Mouse (Mus musculus): ENCODE measurements around the gene Gas7.

The Gas7 gene

DNA sequence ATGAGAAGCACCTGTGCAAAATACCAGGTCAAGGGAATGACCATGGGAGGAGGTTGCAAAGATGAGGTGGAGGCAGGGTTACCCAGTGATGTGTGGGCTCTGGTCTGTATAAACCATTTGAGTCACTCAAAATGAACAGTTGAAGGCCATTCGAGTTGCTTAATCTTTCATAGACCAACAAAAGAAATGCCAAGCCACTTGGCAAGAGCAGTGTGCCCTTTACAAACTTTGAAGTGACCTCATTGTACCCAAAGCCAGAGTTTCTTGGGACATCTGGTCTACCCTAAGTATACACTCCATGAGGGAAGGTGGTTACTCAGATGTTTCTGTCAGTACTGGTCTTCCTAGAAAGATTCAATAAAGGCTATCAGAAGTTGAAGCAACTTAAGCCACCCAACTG, 80.5 kb downstream of the Gas7 start:
- DNase-seq (ENCODE audit: low spot score) = no peak

DNA sequence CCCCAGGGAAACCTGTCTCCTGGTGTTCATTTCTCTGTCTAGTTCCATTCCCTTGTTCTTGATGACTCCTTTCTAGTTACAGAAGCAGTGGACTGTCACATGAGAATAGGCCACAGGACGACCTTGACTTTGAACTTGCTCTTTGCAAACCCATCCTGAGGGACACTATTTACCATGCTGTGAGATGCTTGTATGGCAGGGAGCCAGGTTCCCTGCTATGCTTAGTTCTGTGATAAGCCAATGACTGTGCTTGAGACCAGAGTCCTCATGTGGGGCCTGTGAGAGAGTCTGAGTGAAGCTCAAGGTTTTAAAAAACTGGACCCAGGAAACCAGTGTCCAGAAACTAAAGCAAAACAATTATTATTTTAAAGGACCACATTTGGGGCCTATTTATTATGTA, 81.2 kb downstream of the Gas7 start:
- no peak for DNase-seq (ENCODE audit: low spot score)

DNA sequence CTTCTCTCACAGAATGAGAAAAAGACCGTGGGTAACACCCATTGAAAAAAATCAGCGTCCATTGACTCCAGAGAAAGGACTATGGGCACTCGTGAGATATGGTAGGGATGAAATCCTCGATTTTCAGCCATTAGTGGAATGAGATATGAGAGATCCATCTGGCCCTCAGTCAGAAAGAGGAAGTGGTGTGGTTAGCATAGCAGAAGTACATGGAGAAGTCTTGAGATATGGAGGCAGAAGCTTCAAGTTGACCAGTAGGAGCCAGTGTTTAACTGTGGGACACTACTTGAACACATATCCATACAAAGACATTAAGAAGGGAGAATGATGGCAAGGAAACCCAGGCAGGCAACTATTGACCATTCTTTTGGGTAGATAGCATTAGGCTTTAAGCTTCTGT, 82.1 kb downstream of the Gas7 start:
- no peak for DNase-seq (ENCODE audit: low spot score)

GRCm38 (mm10) chr11:67538557-67538956, 83.3 kb downstream of the Gas7 start:
- DNase-seq (ENCODE audit: low spot score) = no peak

DNA sequence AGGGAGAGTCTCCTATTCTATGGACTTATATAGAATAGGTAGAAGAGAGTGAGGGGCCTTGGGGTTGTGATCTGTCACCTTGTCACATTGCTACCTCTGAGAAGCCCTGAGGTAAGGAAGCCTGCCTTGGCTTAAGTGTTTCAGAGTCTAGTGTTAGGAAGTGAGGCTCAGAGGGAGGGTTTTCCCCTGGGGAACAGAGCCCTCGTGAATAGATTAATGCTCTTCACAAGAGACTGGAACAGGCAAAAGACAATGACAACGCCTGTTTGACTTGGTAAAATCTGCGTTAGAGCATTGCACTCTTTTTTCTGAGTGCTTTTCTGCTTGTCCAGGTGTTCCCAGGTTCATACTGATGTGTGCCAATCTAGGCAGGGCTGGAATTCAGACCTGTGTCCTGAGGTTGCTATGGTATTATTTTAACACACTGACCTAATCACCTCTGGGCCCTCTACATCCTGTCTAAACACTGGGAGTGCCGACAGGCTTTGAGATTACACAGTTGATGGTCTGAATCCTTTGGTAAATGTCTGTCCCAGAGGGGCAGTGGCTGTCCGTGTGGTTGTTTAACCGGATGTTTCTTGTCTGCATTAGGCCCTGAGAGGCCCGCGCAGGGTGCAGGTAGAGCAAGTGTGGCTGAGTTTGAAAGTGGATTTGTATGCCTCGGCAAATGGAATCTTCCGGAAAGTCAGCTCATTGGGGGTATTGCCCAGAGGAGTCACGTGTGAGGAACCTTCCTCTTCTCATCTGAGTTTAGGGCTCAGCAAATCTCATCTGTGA, 89.6 kb downstream of the Gas7 start:
- DNase-seq (ENCODE audit: low spot score) = peak; percentile 57

DNA sequence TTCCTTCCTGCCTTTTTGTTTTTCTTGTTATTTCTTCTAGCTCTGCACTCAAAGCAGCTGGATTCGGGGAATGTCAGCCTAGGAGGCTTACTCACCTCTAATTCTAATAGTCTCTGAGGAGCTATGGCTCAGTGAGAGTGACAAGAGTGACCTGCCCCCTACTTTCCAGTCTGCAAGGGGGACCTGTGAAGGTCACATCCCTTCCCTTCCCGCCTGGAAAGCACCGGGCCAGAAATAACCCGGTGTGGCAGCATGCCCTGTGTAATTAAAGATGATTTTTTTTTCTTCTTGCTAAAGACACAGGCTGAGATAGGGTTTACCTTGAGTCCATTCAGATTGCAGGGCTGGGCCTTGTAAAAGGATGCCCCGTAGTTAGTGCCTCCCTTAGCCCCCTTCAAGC, 91.3 kb downstream of the Gas7 start:
- DNase-seq (ENCODE audit: low spot score) = peak; percentile 26

DNA sequence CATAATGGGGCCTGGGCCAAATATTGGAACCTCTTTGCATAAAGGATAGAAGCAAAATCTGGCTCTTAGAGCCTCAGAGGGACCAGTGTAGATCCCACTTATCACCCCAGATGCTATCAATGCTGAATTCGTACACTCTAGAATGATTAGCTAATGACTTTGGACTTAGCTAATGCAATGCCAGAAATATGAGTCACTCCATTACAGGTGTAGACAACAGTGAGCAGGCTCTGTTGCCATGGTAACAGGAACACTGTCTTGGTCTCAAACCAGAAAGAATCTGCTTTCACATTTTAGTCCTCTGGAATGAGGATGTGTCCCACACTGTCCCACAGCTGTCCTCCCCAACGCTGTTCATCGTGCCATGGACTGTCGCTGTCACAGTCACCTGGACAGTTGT, 94.1 kb downstream of the Gas7 start:
- no peak for DNase-seq (ENCODE audit: low spot score)

- no peak for DNase-seq (ENCODE audit: low spot score)
These were observed 94.7 kb downstream of the Gas7 start for GRCm38 (mm10) chr11:67549762-67550488.

DNA sequence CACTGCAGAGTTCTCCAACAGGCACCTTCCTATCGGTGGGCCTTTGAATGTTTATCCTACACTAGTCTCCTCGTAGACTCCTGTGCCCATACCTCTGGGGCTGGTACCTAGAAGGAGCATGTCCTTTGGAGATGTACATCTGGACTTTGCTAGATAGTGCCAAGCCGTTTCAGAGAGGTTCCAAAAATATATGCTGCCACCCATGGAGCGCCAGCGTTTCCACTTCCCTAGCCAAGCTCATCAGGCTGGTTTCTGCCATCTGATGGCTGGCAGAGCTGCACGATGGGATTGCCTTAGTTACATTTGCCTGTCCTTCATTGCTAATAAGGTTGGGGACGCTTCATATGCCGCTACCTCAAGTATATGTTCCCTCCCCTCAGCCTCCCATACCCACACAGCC, 97.2 kb downstream of the Gas7 start:
- DNase-seq (ENCODE audit: low spot score) = no peak

DNA sequence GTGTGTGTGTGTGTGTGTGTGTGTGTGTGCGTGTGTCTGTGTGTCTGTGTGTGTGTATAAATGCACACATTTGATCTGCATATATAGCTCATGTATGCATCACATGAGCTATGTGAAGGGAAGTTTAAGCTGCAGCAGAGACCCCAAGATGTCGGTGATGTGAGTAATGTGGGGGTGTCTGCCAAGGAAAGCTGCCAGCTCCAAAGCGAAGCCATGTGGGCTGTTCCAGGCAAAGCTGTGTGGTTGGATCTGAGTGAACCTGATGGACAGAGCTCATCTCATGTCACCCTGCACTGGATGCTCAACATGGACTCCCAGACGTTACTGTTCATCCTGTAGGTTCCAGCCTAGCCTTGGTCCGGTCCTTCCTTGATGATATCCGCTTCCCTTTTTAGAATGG, 99.0 kb downstream of the Gas7 start:
- no peak for DNase-seq (ENCODE audit: low spot score)

GRCm38 (mm10) chr11:67556360-67556759, 101.1 kb downstream of the Gas7 start:
- no peak for DNase-seq (ENCODE audit: low spot score)

DNA sequence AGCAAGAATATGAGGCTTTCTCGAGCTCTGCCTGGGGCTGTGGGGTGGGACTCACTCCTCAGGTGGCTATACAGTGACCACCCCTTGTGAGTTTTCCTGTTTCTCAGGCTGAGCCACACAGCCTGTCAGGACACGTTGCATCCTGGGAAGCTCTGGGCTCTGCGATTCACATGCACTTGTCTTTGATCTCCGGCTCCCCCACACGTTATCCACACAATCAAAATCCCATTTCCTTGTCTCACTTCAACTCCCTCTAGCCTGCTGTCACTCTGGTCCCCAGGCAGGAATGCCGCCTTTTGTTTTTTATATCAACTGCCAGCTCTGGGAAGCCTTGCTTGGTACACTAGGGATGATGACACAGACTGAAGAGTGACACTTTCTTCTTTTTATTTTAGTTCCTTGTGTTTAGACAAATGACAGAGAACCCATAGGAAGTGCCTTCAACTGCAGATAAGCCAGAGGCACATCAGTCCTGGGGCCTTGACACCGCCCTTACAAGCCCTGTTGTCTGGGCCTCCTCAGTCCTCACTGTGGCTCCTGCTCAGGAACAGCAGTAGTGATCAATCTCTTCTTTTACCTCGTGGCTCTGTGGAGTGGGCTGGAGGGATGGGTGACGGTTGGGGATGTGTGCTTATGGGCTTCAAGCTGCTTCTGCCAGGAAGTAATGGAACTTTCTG, 103.7 kb downstream of the Gas7 start:
- DNase-seq (ENCODE audit: low spot score) = no peak

GRCm38 (mm10) chr11:67559522-67559921, 104.3 kb downstream of the Gas7 start:
- no peak for DNase-seq (ENCODE audit: low spot score)

DNA sequence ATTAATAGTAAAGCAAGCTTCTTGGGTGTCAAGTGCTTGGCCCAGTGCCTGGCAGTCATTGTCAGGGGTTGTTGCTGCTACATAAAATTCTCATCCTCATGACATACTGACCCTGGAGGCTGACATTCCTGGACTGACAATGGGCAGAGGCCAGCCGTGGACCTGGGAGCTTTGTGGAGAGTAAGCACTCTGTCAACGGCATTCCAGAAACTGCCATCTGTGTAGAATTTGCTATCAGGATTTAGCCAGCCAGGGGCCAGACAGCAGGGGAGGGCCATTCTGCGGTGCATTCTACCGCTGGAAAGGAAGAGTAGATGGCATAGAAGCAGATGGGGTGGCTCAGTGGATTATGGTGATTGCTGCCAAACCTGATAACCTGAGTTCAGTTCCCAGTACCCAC, 106.4 kb downstream of the Gas7 start:
- DNase-seq (ENCODE audit: low spot score) = no peak

DNA sequence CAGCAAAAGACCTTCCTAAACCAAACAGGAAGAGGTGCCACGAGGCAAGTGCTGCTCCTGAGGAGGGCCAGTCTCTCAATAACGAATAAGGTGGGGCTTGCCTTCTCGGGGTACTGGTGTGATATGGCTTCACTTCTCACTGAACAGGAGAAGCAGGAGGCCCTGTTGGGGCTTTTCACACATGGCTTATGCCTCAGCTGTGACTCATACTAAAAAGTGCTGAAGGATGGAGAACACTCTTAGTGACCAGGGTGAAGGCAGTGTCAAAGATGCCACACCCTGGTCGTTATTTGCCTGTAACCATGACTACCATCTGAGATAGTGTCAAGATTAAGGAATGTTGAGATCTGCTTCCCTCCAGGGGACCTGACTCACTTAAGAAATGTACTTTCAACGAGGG, 107.9 kb downstream of the Gas7 start:
- no peak for DNase-seq (ENCODE audit: low spot score)

GRCm38 (mm10) chr11:67564003-67564637, 108.9 kb downstream of the Gas7 start:
- no peak for DNase-seq (ENCODE audit: low spot score)

DNA sequence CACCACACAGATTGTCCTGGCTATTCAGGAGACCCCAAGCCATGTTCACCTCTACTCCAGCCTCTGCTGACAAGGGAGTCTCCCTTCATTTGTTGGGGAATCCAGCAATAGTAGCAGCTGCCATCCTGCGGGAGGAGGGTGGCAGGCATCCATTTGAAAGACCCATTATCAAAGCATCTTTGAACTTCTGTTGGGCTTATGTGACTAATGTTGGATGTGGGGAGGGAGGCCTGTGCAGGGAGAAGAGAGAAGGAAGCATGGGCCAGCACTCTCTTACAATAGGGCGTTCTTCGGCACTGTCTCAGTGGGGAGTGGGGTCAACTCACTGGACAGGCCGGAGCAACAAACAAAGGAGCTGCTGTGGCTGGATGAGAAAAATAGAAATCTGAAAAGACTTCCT, 110.3 kb downstream of the Gas7 start:
- no peak for DNase-seq (ENCODE audit: low spot score)

DNA sequence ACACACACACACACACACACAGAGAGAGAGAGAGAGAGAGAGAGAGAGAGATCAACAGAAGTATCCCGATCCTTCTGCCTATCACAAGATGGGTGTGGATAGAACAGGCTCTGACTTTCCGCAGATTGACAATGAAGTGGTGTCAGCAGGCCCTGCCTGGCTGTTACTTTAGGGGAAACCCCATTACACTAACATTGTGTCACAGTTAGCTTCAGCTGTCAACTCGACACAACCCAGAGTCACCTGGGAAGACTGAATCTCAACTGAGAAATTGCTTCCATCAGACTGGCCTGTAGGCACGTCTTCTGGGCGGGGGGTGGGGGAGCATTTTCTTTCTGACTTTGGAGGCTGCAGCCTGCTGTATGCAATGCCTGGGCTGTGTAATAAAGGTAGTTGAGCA, 111.5 kb downstream of the Gas7 start:
- no peak for DNase-seq (ENCODE audit: low spot score)

- DNase-seq (ENCODE audit: low spot score) = no peak
These were observed 111.9 kb downstream of the Gas7 start for GRCm38 (mm10) chr11:67567184-67567583.

DNA sequence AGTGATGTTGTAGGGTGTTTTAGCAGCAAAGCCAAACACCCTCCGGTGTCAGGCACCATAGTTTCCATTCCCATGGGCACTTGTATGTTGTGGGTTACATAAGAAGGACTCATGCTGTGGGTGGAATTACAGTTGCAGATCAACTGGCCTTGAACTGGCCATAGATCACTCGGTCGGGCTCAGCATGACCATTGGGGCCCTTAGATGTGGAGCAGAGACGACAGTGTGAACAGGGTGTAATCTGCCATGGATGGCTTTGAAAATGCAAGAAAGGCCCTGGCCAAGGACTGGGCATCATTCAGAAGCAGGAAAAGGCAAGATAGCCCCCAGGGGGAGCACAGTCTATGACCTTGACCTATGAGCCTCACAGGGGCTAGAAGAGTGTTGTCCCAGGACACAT, 112.8 kb downstream of the Gas7 start:
- no peak for DNase-seq (ENCODE audit: low spot score)

- no peak for DNase-seq (ENCODE audit: low spot score)
These were observed 113.6 kb downstream of the Gas7 start for GRCm38 (mm10) chr11:67568815-67569214.

- DNase-seq (ENCODE audit: low spot score) = no peak
These were observed 115.7 kb downstream of the Gas7 start for GRCm38 (mm10) chr11:67570947-67571346.

DNA sequence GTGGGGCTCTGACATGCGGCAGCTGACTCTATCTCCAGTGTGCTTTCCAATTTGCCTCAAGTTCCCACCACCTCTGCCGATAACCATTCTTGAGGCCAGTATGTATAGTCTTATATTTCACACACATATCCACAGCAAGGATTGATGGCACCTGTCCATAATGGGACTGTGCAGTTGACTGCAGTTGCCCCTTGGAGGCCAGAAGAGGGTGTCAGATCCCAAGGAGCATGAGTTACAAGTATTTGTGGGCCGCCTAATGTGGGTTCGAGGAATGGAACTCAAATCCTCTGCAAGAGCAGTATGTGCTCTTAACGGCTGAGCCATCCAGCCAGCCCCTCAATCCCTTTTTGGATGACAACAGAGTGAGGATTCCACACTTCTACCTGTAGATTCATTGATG, 119.1 kb downstream of the Gas7 start:
- DNase-seq (ENCODE audit: low spot score) = no peak
